Mouse (Mus musculus) bone marrow, adult 2 months (tissue): ENCODE data around the gene Trpm4.

Source experiments
- CTCF ChIP-seq: fragments of 200-500 bp; IDR thresholded peaks from 2 replicates; pipeline ENCODE4 v1.5.1; 2011; ENCODE audit warnings: low read length, control low read depth; ENCODE audit not compliant: control insufficient read depth, insufficient read depth
- POLR2A ChIP-seq: fragments of 200-500 bp; IDR thresholded peaks from 2 replicates; pipeline ENCODE4 v1.6.1; 2011; ENCODE audit warnings: low read depth, mild to moderate bottlenecking, control low read depth, low read length, borderline replicate concordance; ENCODE audit not compliant: control insufficient read depth

DNA sequence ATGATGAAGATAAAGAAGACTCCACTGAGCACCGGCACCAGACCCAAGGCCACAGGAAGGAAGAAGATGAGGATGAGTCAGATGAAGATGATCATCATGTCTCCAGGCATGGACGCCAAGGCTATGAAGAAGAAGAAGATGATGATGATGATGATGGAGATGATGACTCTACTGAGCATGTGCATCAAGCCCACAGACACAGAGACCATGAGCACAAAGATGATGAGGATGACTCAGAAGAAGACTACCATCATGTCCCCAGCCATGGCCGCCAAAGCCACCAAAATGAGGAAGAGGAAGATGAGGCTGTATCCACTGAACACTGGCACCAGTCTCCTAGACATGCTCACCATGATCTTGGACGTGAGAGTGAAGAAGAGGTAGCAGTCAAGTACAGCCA, 2.7 kb upstream of the Trpm4 start:
- TF ChIP-seq CTCF (no peak), POLR2A (no peak)
